Mouse (Mus musculus): Measurements from ENCODE around the gene Astn2.

- no peak for TF ChIP-seq CTCF (IDR thresholded peaks at IDR 0.05; ENCODE audit: control insufficient read depth, insufficient read depth, insufficient read length)
- TF ChIP-seq MYOD1 (IDR thresholded peaks at IDR 0.05; ENCODE audit: control insufficient read depth, insufficient read length, low read depth), result no peak
Measured at GRCm38 (mm10) chr4:65548561-65548960, 855.9 kb downstream of the Astn2 start.
